Mouse (Mus musculus) urinary bladder, adult 2 months (tissue): ENCODE results near the gene Nup210. TPM values are rescaled to one million over a fixed set of nuclear protein-coding genes. Genes with fewer than 3 reads are reported as not detected.
A peak's percentile ranks its signal among the peaks of the same experiment; 100 is the strongest.

Experiments used
- DNase-seq: peaks from one replicate; pipeline ENCODE4 v3.0.0; 2022; ENCODE audit warnings: low spot score
- polyA plus RNA-seq: library from polyadenylated mRNA; depleted of rRNA; stranded (reverse); fragments of >200 nt; gene quantifications from 2 replicates; pipeline ENCODE4 v1.2.3, GENCODE M21; 2012

Gene Nup210
- polyA plus RNA-seq, 1 experiment = 1.3 TPM

- no peak for DNase-seq
Observed at GRCm38 (mm10) chr6:91020810-91021209, 95.8 kb downstream of the Nup210 start.

GRCm38 (mm10) chr6:91016600-91017230 is 99.9 kb downstream of the Nup210 start:
- no peak for DNase-seq

- no peak for DNase-seq
Observed at GRCm38 (mm10) chr6:91014198-91014958, 102.3 kb downstream of the Nup210 start.

- DNase-seq = no peak
Observed at GRCm38 (mm10) chr6:91012458-91012857, 104.2 kb downstream of the Nup210 start.

- no peak for DNase-seq
Observed at GRCm38 (mm10) chr6:91011568-91011967, 105.1 kb downstream of the Nup210 start.

GRCm38 (mm10) chr6:91008284-91008830 is 108.3 kb downstream of the Nup210 start:
- no peak for DNase-seq

- DNase-seq = no peak
Observed at GRCm38 (mm10) chr6:91007207-91007606, 109.4 kb downstream of the Nup210 start.

GRCm38 (mm10) chr6:91004157-91004556 is 112.5 kb downstream of the Nup210 start:
- no peak for DNase-seq

GRCm38 (mm10) chr6:91003310-91003995 is 113.2 kb downstream of the Nup210 start:
- no peak for DNase-seq

- DNase-seq = no peak
Observed at GRCm38 (mm10) chr6:91001566-91001965, 115.1 kb downstream of the Nup210 start.

GRCm38 (mm10) chr6:91000819-91001525 is 115.7 kb downstream of the Nup210 start:
- no peak for DNase-seq

- DNase-seq = no peak
Observed at GRCm38 (mm10) chr6:90999176-90999575, 117.5 kb downstream of the Nup210 start.

- DNase-seq = no peak
Observed at GRCm38 (mm10) chr6:90997025-90997424, 119.6 kb downstream of the Nup210 start.

GRCm38 (mm10) chr6:90996181-90996580 is 120.4 kb downstream of the Nup210 start:
- DNase-seq = no peak

- peak; percentile 70 for DNase-seq
Observed at GRCm38 (mm10) chr6:90988648-90989317, 127.8 kb downstream of the Nup210 start, which contains the start of gene Iqsec1. Gene Iqsec1 (minus strand): TSS chr6:90988685.

- no peak for DNase-seq
Observed at GRCm38 (mm10) chr6:90988299-90988625, 128.4 kb downstream of the Nup210 start.

- DNase-seq = peak; percentile 48
Observed at GRCm38 (mm10) chr6:90987561-90988298, 128.9 kb downstream of the Nup210 start.

GRCm38 (mm10) chr6:90984101-90984500 is 132.5 kb downstream of the Nup210 start:
- no peak for DNase-seq

GRCm38 (mm10) chr6:90974279-90974678 is 142.3 kb downstream of the Nup210 start:
- no peak for DNase-seq

GRCm38 (mm10) chr6:90969341-90969871 is 147.2 kb downstream of the Nup210 start:
- no peak for DNase-seq
